Mouse (Mus musculus): ENCODE measurements around the gene Vamp2. TPM values are rescaled to one million over a fixed set of nuclear protein-coding genes. Genes with fewer than 3 reads are reported as not detected.

The Vamp2 gene
- polyA plus RNA-seq, 1 experiment from 2014 or later = 50.6 TPM

GRCm38 (mm10) chr11:69063413-69064201 lies 24.7 kb upstream of the Vamp2 start:
- H3K4me1 ChIP-seq (ENCODE audit: insufficient read depth, low read depth, low read length) = peaks cover 14% of the 10 kb centered on the region; the same call in 1 of the 2 replicates
- H3K27me3 ChIP-seq (replicated peaks; ENCODE audit: insufficient read depth, low read length) = no peaks in the 10 kb centered on the region
- peak overlapping the region; percentile 83 for H3K4me2 ChIP-seq (replicated peaks; ENCODE audit: low read depth, low read length)
- no peaks in the 10 kb centered on the region for H3K36me3 ChIP-seq (ENCODE audit: insufficient read depth, low read length)
- TF ChIP-seq CTCF (IDR thresholded peaks at IDR 0.05) (no peak), EP300 (IDR thresholded peaks at IDR 0.05) (peak; percentile 52; the same call in 1 of the 2 replicates)
- ATAC-seq (peak; percentile 29), DNase-seq (ENCODE audit: low spot score) (peak; percentile 76)
- under 1% methylated on average over 31 of the region's 31 CpGs for WGBS
- peak overlapping the region; percentile 85 for H3K27ac ChIP-seq (ENCODE audit: low read length)
- peak overlapping the region; percentile 60 for H3K9ac ChIP-seq (replicated peaks; ENCODE audit: low read depth)
- no peaks in the 10 kb centered on the region for H3K9me3 ChIP-seq (ENCODE audit: low read length)
- peak overlapping the region; percentile 73 for H3K4me3 ChIP-seq (ENCODE audit: low read depth, low read length)

- 52% methylated on average over 9 of the region's 9 CpGs for WGBS
- H3K27ac ChIP-seq (ENCODE audit: low read length) = no peak overlapping the region
- H3K4me3 ChIP-seq (ENCODE audit: low read depth, low read length) = peak overlapping the region; percentile 73
- peak overlapping the region; percentile 83 for H3K4me2 ChIP-seq (replicated peaks; ENCODE audit: low read depth, low read length)
- no peaks in the 10 kb centered on the region for H3K27me3 ChIP-seq (replicated peaks; ENCODE audit: insufficient read depth, low read length)
- H3K36me3 ChIP-seq (ENCODE audit: insufficient read depth, low read length) = no peaks in the 10 kb centered on the region
- no peak for TF ChIP-seq EP300 (IDR thresholded peaks at IDR 0.05)
- DNase-seq (ENCODE audit: low spot score) (no peak), ATAC-seq (no peak)
- H3K9ac ChIP-seq (replicated peaks; ENCODE audit: low read depth) = peak overlapping the region; percentile 60
- H3K4me1 ChIP-seq (ENCODE audit: insufficient read depth, low read depth, low read length) = peaks cover 14% of the 10 kb centered on the region; the same call in 1 of the 2 replicates
- no peaks in the 10 kb centered on the region for H3K9me3 ChIP-seq (ENCODE audit: low read length)
Measured at GRCm38 (mm10) chr11:69064259-69065133, 23.8 kb upstream of the Vamp2 start.

GRCm38 (mm10) chr11:69065394-69065925 lies 22.8 kb upstream of the Vamp2 start:
- Histone ChIP-seq H3K36me3 (ENCODE audit: insufficient read depth, low read length) (no peaks in the 10 kb centered on the region), H3K4me2 (replicated peaks; ENCODE audit: low read depth, low read length) (peak overlapping the region; percentile 53; the same call in 1 of the 2 replicates), H3K9ac (replicated peaks; ENCODE audit: low read depth) (no peak overlapping the region)

GRCm38 (mm10) chr11:69066163-69066861 lies 22.0 kb upstream of the Vamp2 start:
- H3K4me1 ChIP-seq (ENCODE audit: insufficient read depth, low read depth, low read length) = peaks cover 17% of the 10 kb centered on the region
- peak overlapping the region; percentile 53 for H3K4me2 ChIP-seq (replicated peaks; ENCODE audit: low read depth, low read length)
- H3K27me3 ChIP-seq (replicated peaks; ENCODE audit: insufficient read depth, low read length) = no peaks in the 10 kb centered on the region
- 4% methylated on average over 26 of the region's 29 CpGs for WGBS
- no peak overlapping the region for H3K9ac ChIP-seq (replicated peaks; ENCODE audit: low read depth)
- DNase-seq (ENCODE audit: low spot score) (peak; percentile 58), ATAC-seq (no peak)
- H3K9me3 ChIP-seq (ENCODE audit: low read length) = no peaks in the 10 kb centered on the region
- TF ChIP-seq CTCF (IDR thresholded peaks at IDR 0.05) (no peak), EP300 (IDR thresholded peaks at IDR 0.05) (no peak)
- no peak overlapping the region for H3K4me3 ChIP-seq (ENCODE audit: low read depth, low read length)
- H3K27ac ChIP-seq (ENCODE audit: low read length) = no peak overlapping the region
- H3K36me3 ChIP-seq (ENCODE audit: insufficient read depth, low read length) = no peaks in the 10 kb centered on the region

More at GRCm38 (mm10) chr11:69065394-69065925, 22.8 kb upstream of the Vamp2 start:
- H3K9me3 ChIP-seq (ENCODE audit: low read length) = no peaks in the 10 kb centered on the region
- 52% methylated on average over 3 of the region's 3 CpGs for WGBS
- no peak overlapping the region for H3K4me3 ChIP-seq (ENCODE audit: low read depth, low read length)
- ATAC-seq (no peak), DNase-seq (ENCODE audit: low spot score) (no peak)
- H3K27ac ChIP-seq (ENCODE audit: low read length) = no peak overlapping the region
- H3K4me1 ChIP-seq (ENCODE audit: insufficient read depth, low read depth, low read length) = peaks cover 18% of the 10 kb centered on the region
- H3K27me3 ChIP-seq (replicated peaks; ENCODE audit: insufficient read depth, low read length) = no peaks in the 10 kb centered on the region
- no peak for TF ChIP-seq EP300 (IDR thresholded peaks at IDR 0.05)
- TF ChIP-seq CTCF (IDR thresholded peaks at IDR 0.05) = no peak

- H3K4me3 ChIP-seq (ENCODE audit: low read depth, low read length) = no peak overlapping the region
- peak overlapping the region; percentile 51; the same call in 1 of the 2 replicates for H3K27ac ChIP-seq (ENCODE audit: low read length)
- H3K27me3 ChIP-seq (replicated peaks; ENCODE audit: insufficient read depth, low read length) = no peaks in the 10 kb centered on the region
- no peaks in the 10 kb centered on the region for H3K36me3 ChIP-seq (ENCODE audit: insufficient read depth, low read length)
- DNase-seq (ENCODE audit: low spot score) (peak; percentile 96), ATAC-seq (peak; percentile 19)
- H3K9ac ChIP-seq (replicated peaks; ENCODE audit: low read depth) = no peak overlapping the region
- peak; percentile 89 for TF ChIP-seq CTCF (IDR thresholded peaks at IDR 0.05)
- 0 out of 2 replicates have a peak, but pooled peaks have one; percentile 27 for TF ChIP-seq EP300 (IDR thresholded peaks at IDR 0.05)
- H3K4me1 ChIP-seq (ENCODE audit: insufficient read depth, low read depth, low read length) = peaks cover 17% of the 10 kb centered on the region
- no peaks in the 10 kb centered on the region for H3K9me3 ChIP-seq (ENCODE audit: low read length)
- H3K4me2 ChIP-seq (replicated peaks; ENCODE audit: low read depth, low read length) = peak overlapping the region; percentile 53
- WGBS = 7% methylated on average over 8 of the region's 8 CpGs
Measured at GRCm38 (mm10) chr11:69066956-69067355, 21.3 kb upstream of the Vamp2 start.
